Mouse (Mus musculus) small intestine, adult 2 months (tissue): ENCODE results near the gene Zeb2.

Source experiments
- CTCF ChIP-seq: fragments of 200-500 bp; IDR thresholded peaks from 2 replicates; pipeline ENCODE4 v1.5.1; 2012; ENCODE audit warnings: low read depth, mild to moderate bottlenecking, control low read depth, inconsistent platforms, low read length, moderate library complexity, mixed read lengths; ENCODE audit not compliant: insufficient replicate concordance, insufficient read length; ENCODE audit errors: extremely low read depth
- POLR2A ChIP-seq: fragments of 200-500 bp; IDR thresholded peaks from 2 replicates; pipeline ENCODE4 v1.6.1; 2012; ENCODE audit warnings: low read depth, mild to moderate bottlenecking, control low read depth, inconsistent platforms, low read length, moderate library complexity

DNA sequence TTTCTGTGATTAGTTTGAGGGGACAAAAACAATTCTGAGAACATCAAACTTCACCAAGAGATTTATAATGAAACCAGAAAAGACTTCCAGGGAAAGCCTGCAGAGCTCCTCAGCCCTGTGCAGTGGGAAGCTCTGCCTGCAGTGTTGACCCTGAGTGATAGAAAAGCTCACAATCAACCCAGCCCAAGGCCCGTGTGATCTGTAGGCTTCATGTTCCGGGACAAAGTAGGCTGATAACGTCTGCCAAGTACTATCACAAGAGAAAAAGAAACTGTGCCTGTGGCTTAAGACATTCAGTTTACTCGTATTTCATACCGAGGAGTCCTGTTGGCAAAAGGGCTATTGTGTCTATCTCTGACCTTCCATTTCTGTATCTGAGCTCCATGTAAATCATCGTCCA is 143.4 kb downstream of the Zeb2 start:
- TF ChIP-seq CTCF (no peak), POLR2A (no peak)
